Mouse (Mus musculus) liver, postnatal 0 days (tissue): ENCODE data around the gene Zwilch. TPM values are rescaled to one million over a fixed set of nuclear protein-coding genes. Genes with fewer than 3 reads are reported as not detected.
"Not testable (repeated sequence)": the region's sequence is repeated elsewhere in the genome, so short reads cannot be mapped to it uniquely, and the experiment has no call there.

Experiments
- ATAC-seq: fragments of 200-750 bp; cut with Nextera tagmentation; 2 replicates; pipeline ENCODE4 v1.8.0; 2017; ENCODE audit warnings: mild to moderate bottlenecking, moderate library complexity
- DNase-seq: peaks from one replicate; pipeline ENCODE4 v3.0.0-alpha.2; 2016
- H3K27ac ChIP-seq: fragments of 300-500 bp; sonication (generic); 2 replicates; pipeline ENCODE4 v1.5.1; 2014; ENCODE audit warnings: antibody characterized with exemption, moderate library complexity, mild to moderate bottlenecking, low read depth
- H3K27me3 ChIP-seq: fragments of 300-500 bp; sonication (generic); 2 replicates; pipeline ENCODE4 v1.6.1; 2014; ENCODE audit warnings: low read length, control low read depth, mixed read lengths; ENCODE audit not compliant: insufficient read depth
- H3K36me3 ChIP-seq: fragments of 300-500 bp; sonication (generic); replicated peaks from 2 replicates; pipeline ENCODE4 v1.6.1; 2014; ENCODE audit warnings: mild to moderate bottlenecking, control low read depth, low read length, moderate library complexity, mixed read lengths; ENCODE audit not compliant: insufficient read depth
- H3K4me1 ChIP-seq: fragments of 300-500 bp; sonication (generic); 2 replicates; pipeline ENCODE4 v1.6.1; 2014; ENCODE audit warnings: antibody characterized with exemption, mild to moderate bottlenecking, control low read depth; ENCODE audit not compliant: insufficient read depth
- H3K4me2 ChIP-seq: fragments of 300-500 bp; sonication (generic); 2 replicates; pipeline ENCODE4 v1.6.1; 2014; ENCODE audit warnings: low read depth, mild to moderate bottlenecking, low read length, moderate library complexity, mixed read lengths
- H3K4me3 ChIP-seq: fragments of 300-500 bp; sonication (generic); 2 replicates; pipeline ENCODE4 v1.5.1; 2014; ENCODE audit warnings: low read depth, low read length
- H3K9ac ChIP-seq: fragments of 300-500 bp; sonication (generic); replicated peaks from 2 replicates; pipeline ENCODE4 v1.6.1; 2014; ENCODE audit warnings: mild to moderate bottlenecking, moderate library complexity
- H3K9me3 ChIP-seq: fragments of 300-500 bp; sonication (generic); 2 replicates; pipeline ENCODE4 v1.6.1; 2016; ENCODE audit warnings: mild to moderate bottlenecking, control low read depth, low read length, mixed read lengths
- CTCF ChIP-seq: sonication (generic); IDR thresholded peaks from 2 replicates; pipeline ENCODE4 v1.5.1; 2016; ENCODE audit warnings: antibody characterized with exemption, low read depth
- EP300 ChIP-seq: IDR thresholded peaks from 2 replicates; pipeline ENCODE4 v1.6.1; 2016; ENCODE audit warnings: antibody characterized with exemption, low read depth, mild to moderate bottlenecking
- WGBS: fragments of 180-500 bp; shearing (Covaris S2); extraction: QIAGEN DNeasy Blood & Tissue Kit; methylation state at CpG from one replicate; pipeline ENCODE4 v1.1.7; 2014; ENCODE audit not compliant: insufficient replicate concordance; 5-methylcytosine and 5-hydroxymethylcytosine counted together
- polyA plus RNA-seq: library from polyadenylated mRNA; unstranded; fragments of >200 nt; fragmentation: Nextera tagmentation; extraction: Ambion mirVana; gene quantifications from 2 replicates; pipeline ENCODE4 v1.2.1, GENCODE M21; 2015

The Zwilch gene
- polyA plus RNA-seq, 1 experiment from 2014 or later: 4.1 TPM

DNA sequence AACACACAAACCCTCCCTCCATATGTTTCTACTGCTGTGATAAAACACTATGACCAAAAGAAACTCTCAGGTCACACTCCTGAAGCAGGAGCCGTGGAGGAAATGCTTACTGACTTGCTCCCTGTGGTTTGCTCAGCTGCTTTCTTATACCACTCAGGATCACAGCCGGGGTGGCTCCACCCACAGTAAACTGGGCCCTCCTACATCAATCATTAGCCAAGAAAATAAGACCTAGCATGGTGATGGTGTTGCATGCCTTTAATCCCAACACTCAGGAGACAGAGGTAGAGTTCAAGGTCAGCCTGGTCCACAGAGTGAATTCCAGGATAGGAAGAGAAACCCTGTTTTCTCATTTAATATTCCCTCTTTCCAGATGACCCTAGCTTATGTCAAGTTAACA, 27.0 kb upstream of the Zwilch start:
- Histone ChIP-seq H3K9me3 (no peaks in the 10 kb centered on the region), H3K27ac (no peak overlapping the region), H3K9ac (no peak overlapping the region), H3K27me3 (no peaks in the 10 kb centered on the region), H3K4me1 (no peaks in the 10 kb centered on the region), H3K4me2 (no peak overlapping the region), H3K36me3 (peaks cover 6% of the 10 kb centered on the region; the same call in 1 of the 2 replicates), H3K4me3 (no peak overlapping the region)
- TF ChIP-seq EP300: no peak
- DNase-seq (no peak), ATAC-seq (no peak)
- 52% methylated on average over 2 of the region's 2 CpGs for WGBS

DNA sequence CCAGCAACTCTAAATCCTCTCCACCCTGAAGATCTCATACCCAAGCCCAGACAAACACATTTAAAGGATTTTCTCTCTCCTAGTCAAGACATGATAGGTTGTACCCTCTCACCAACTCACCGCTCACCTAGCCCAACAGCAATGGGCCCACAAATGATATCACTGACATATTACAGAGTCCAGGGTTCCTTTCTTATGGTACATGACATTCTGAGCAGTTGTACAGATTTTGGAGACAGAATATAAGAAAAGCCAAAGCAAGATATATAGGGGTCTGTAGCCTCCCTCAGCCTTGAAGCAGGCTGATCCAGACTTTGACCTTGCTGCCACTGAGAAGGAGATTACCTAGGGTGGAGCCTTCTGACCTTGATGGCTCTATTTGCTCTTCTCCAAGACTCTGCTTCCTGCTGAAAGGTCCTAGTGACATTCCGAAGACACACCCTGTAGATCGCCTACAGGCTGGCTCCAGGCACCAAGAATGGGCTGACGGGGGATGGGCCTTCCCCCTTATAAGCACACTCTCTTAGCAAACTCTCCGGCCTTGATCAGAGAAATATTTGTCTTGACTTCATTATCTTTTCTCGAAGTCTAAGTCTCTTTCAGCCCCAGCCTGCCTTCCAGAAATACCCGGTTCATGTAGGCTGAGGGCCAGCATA, 26.0 kb upstream of the Zwilch start:
- not testable (repeated sequence) for ATAC-seq, H3K9me3 ChIP-seq, H3K4me1 ChIP-seq, H3K9ac ChIP-seq, H3K27me3 ChIP-seq, H3K4me2 ChIP-seq, H3K27ac ChIP-seq, H3K36me3 ChIP-seq, DNase-seq, H3K4me3 ChIP-seq
- 77% methylated on average over 7 of the region's 7 CpGs for WGBS

DNA sequence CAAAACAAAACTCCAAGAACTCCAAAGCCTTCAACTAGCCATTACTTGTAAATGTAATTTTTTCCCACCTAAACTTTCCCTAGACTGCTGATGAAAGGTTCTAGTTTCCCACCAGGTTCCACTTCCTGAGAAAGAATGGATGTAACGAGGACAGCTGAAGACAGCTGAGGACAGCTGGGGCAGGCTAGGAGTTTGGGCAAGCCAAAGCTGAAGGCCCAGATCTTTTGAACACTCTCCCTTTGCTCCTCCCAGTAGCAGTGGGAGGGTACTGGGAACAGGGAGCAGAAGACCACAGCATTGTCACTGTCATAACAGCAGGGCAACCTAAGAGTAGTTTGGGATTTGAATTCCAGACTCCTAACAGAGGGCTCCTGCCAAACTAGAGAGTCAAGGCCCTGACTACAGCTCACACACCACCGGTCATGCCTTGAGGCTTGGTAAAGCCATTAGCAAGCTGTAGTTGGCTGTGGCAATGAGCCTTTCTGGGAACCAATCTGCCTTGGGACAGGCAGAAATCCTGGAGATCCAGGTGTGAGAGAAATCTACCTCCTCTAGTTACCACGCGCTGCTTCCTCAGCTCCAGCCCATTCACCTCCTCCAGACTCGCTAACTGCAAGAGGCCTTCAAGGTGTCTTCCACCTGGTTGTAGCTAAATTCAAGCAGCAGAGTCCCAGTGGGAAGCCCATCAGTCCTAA, 25.3 kb upstream of the Zwilch start:
- Histone ChIP-seq H3K4me3 (no peak overlapping the region), H3K27me3 (no peaks in the 10 kb centered on the region), H3K9me3 (no peaks in the 10 kb centered on the region), H3K4me1 (no peaks in the 10 kb centered on the region), H3K36me3 (peaks cover 10% of the 10 kb centered on the region), H3K4me2 (no peak overlapping the region), H3K9ac (no peak overlapping the region), H3K27ac (no peak overlapping the region)
- 93% methylated on average over 5 of the region's 5 CpGs for WGBS
- ATAC-seq (no peak), DNase-seq (no peak)
- TF ChIP-seq CTCF (no peak), EP300 (no peak)

DNA sequence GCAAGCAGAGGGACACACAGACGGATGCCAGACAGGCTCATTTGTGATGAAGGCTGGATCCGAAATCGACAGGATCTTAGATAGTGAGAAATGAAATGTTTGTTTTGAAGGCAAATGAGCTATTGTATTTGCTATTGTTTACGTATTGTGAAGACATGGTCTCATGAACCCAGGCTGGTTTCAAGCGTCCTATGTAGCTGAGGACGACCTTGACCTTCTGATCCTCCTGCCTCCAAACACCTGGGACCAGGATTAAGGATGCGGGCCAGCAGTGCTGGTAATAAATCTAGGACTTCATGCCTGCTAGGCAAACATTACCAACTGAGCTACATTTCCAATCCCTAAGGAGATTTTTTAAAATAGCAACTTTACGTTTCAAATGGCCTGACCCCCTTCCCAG, 24.6 kb upstream of the Zwilch start:
- no peak for TF ChIP-seq EP300
- TF ChIP-seq CTCF: no peak
- Histone ChIP-seq H3K9me3 (no peaks in the 10 kb centered on the region), H3K27me3 (no peaks in the 10 kb centered on the region), H3K9ac (no peak overlapping the region), H3K36me3 (peaks cover 14% of the 10 kb centered on the region), H3K27ac (no peak overlapping the region), H3K4me2 (no peak overlapping the region), H3K4me3 (no peak overlapping the region), H3K4me1 (no peaks in the 10 kb centered on the region)
- DNase-seq (no peak), ATAC-seq (no peak)
- 81% methylated on average over 8 of the region's 8 CpGs for WGBS

DNA sequence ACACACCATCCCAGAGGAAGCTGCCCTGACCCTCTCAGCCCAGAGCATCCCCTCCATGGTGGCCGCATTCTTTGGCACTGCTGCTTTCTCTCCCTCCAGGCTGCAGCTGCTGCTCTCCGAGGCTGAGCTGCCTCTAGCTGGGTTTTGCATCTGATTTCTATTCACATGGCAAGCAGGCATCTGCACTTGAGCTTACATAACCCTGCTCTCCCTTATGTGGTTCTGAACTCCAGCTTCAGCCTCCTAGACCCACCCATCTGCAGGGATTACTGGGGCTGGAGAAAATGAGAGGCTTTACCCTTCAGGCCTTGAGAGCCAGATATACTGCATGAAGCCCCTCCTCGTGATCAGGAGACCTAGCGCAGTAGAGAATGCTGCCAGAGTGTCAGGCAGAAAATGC, 22.6 kb upstream of the Zwilch start:
- no peak for ATAC-seq
- DNase-seq: no peak
- H3K9ac ChIP-seq: no peak overlapping the region
- TF ChIP-seq CTCF (no peak), EP300 (no peak)
- no peak overlapping the region for H3K4me2 ChIP-seq
- H3K27ac ChIP-seq: no peak overlapping the region
- peaks cover 29% of the 10 kb centered on the region for H3K36me3 ChIP-seq
- H3K27me3 ChIP-seq: no peaks in the 10 kb centered on the region
- WGBS: 90% methylated on average over 4 of the region's 4 CpGs
- H3K9me3 ChIP-seq: no peaks in the 10 kb centered on the region
- no peaks in the 10 kb centered on the region for H3K4me1 ChIP-seq
- H3K4me3 ChIP-seq: no peak overlapping the region

DNA sequence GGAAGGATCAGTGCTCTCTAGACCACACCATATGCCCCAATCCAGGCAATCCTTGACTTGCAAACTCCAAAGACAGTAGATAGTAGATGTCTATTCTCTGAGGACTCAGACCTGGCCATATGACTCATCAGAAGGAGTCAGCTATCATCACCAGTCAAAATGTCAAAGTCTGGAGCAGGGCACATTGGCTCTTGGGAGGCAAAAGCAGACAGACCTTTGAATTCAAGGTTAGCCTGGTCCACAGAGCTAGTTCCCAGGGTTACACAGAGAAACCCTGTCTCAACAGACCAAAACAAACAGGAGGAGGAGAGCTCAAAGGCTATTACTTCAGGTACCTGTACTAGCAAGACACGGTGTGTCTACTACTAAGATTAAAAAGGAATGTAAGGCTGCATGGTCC, 21.0 kb upstream of the Zwilch start:
- Histone ChIP-seq H3K9me3 (no peaks in the 10 kb centered on the region), H3K4me1 (no peaks in the 10 kb centered on the region), H3K27me3 (no peaks in the 10 kb centered on the region), H3K4me3 (no peak overlapping the region), H3K36me3 (peaks cover 35% of the 10 kb centered on the region), H3K4me2 (no peak overlapping the region), H3K9ac (no peak overlapping the region), H3K27ac (no peak overlapping the region)
- ATAC-seq: no peak
- no peak for TF ChIP-seq CTCF
- no peak for TF ChIP-seq EP300
- DNase-seq: no peak
- WGBS: 89% methylated on average over 1 of the region's 1 CpGs
